Mouse (Mus musculus) embryonic facial prominence, embryonic 14.5 days (tissue): Measurements from ENCODE around the gene B3gat1. TPM values are rescaled to one million over a fixed set of nuclear protein-coding genes. Genes with fewer than 3 reads are reported as not detected.
A peak's percentile ranks its signal among the peaks of the same experiment; 100 is the strongest.

ENCODE experiments used
- ATAC-seq: fragments of 200-750 bp; cut with Nextera tagmentation; 2 replicates; pipeline ENCODE4 v1.8.0; 2017; ENCODE audit warnings: low read depth, moderate number of reproducible peaks, moderate TSS enrichment
- DNase-seq: peaks from one replicate; pipeline ENCODE4 v3.0.0-alpha.2; 2015; ENCODE audit warnings: low spot score
- H3K27ac ChIP-seq: fragments of 300-500 bp; sonication (generic); replicated peaks from 2 replicates; pipeline ENCODE4 v1.5.1; 2014; ENCODE audit warnings: low read depth, mild to moderate bottlenecking, low read length, moderate library complexity
- H3K27me3 ChIP-seq: fragments of 300-500 bp; sonication (generic); replicated peaks from 2 replicates; pipeline ENCODE4 v1.6.1; 2014; ENCODE audit warnings: low read length; ENCODE audit not compliant: control insufficient read depth, insufficient read depth
- H3K36me3 ChIP-seq: fragments of 300-500 bp; sonication (generic); 2 replicates; pipeline ENCODE4 v1.6.1; 2014; ENCODE audit warnings: low read length, mixed read lengths; ENCODE audit not compliant: control insufficient read depth, insufficient read depth
- H3K4me1 ChIP-seq: fragments of 300-500 bp; sonication (generic); 2 replicates; pipeline ENCODE4 v1.6.1; 2014; ENCODE audit warnings: antibody characterized with exemption, low read length; ENCODE audit not compliant: control insufficient read depth, insufficient read depth
- H3K4me2 ChIP-seq: fragments of 300-500 bp; sonication (generic); 2 replicates; pipeline ENCODE4 v1.6.1; 2014; ENCODE audit warnings: low read depth, mild to moderate bottlenecking, low read length, moderate library complexity, mixed read lengths
- H3K4me3 ChIP-seq: fragments of 300-500 bp; sonication (generic); 2 replicates; pipeline ENCODE4 v1.5.1; 2014; ENCODE audit warnings: low read depth, mild to moderate bottlenecking, low read length
- H3K9ac ChIP-seq: fragments of 300-500 bp; sonication (generic); 2 replicates; pipeline ENCODE4 v1.6.1; 2014; ENCODE audit warnings: low read depth, mild to moderate bottlenecking, low read length, moderate library complexity, mixed read lengths
- H3K9me3 ChIP-seq: fragments of 300-500 bp; sonication (generic); 2 replicates; pipeline ENCODE4 v1.6.1; 2016; ENCODE audit warnings: low read length; ENCODE audit not compliant: control insufficient read depth
- WGBS: fragments of 180-500 bp; shearing (Covaris S2); extraction: QIAGEN DNeasy Blood & Tissue Kit; methylation state at CpG from one replicate; pipeline ENCODE4 v1.1.7; 2014; 5-methylcytosine and 5-hydroxymethylcytosine counted together
- polyA plus RNA-seq: library from polyadenylated mRNA; unstranded; fragments of >200 nt; fragmentation: Nextera tagmentation; extraction: Ambion mirVana; gene quantifications from 2 replicates; pipeline ENCODE4 v1.2.1, GENCODE M21; 2014

Gene B3gat1
- polyA plus RNA-seq, 1 experiment from 2014 or later = 1.4 TPM

DNA sequence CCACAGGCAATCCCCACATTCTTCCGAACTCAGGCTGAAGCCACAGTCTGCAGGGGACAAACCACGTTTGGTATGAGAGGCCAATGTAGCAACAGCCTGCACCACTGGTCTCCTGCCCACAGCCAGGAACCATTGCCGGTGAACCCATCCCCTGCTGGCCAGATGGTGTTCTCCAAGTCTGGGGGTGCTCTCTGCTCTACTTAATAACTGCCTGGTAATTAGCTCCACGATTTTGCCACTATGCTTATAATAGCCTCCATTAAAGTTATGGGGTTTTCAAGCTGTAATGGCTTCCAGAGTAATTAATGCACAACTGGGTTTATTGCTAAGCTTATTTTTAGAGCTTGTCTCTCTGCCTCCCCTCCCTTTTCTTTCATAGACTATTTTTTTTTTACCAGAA is 15.4 kb downstream of the B3gat1 start:
- Histone ChIP-seq H3K36me3 (no peaks in the 10 kb centered on the region), H3K27ac (no peak overlapping the region), H3K4me3 (no peak overlapping the region), H3K4me2 (no peak overlapping the region), H3K4me1 (no peaks in the 10 kb centered on the region), H3K27me3 (no peaks in the 10 kb centered on the region), H3K9me3 (no peaks in the 10 kb centered on the region), H3K9ac (no peak overlapping the region)
- 67% methylated on average over 4 of the region's 4 CpGs for WGBS
- DNase-seq = no peak
- no peak for ATAC-seq

- Histone ChIP-seq H3K4me3 (no peak overlapping the region), H3K27ac (no peak overlapping the region), H3K9me3 (no peaks in the 10 kb centered on the region), H3K4me1 (no peaks in the 10 kb centered on the region), H3K4me2 (no peak overlapping the region), H3K9ac (no peak overlapping the region), H3K27me3 (no peaks in the 10 kb centered on the region), H3K36me3 (no peaks in the 10 kb centered on the region)
- ATAC-seq (0 out of 2 replicates have a peak, but pooled peaks have one; percentile 33), DNase-seq (peak; percentile 42)
- 31% methylated on average over 9 of the region's 9 CpGs for WGBS
Measured at GRCm38 (mm10) chr9:26760081-26760480, 26.6 kb downstream of the B3gat1 start.

DNA sequence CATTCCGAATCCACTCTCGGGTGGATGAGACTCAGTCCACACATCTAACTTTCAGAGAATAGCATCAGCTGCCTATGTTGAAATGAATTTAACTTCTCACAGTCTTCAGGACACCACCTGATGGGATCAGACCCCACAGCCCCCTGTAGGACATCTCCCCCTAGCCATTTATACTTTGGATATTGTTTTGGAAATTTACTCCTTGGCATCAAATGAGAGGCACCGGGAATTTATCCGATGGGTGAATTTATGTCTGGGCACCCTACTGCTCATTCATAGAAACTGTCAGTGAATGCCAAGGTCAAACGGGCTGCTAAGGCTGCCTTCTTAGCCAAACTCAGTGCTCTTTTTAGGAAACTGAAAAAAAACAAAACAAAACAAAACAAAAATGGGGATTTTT is 27.0 kb downstream of the B3gat1 start:
- H3K9ac ChIP-seq = no peak overlapping the region
- H3K27ac ChIP-seq = no peak overlapping the region
- DNase-seq (no peak), ATAC-seq (no peak)
- H3K27me3 ChIP-seq = no peaks in the 10 kb centered on the region
- H3K4me1 ChIP-seq = no peaks in the 10 kb centered on the region
- H3K36me3 ChIP-seq = no peaks in the 10 kb centered on the region
- 80% methylated on average over 5 of the region's 5 CpGs for WGBS
- no peak overlapping the region for H3K4me2 ChIP-seq
- H3K9me3 ChIP-seq = no peaks in the 10 kb centered on the region
- H3K4me3 ChIP-seq = no peak overlapping the region

- Histone ChIP-seq H3K4me1 (no peaks in the 10 kb centered on the region), H3K9ac (no peak overlapping the region), H3K27me3 (no peaks in the 10 kb centered on the region), H3K9me3 (no peaks in the 10 kb centered on the region), H3K4me3 (no peak overlapping the region), H3K27ac (no peak overlapping the region), H3K4me2 (no peak overlapping the region), H3K36me3 (no peaks in the 10 kb centered on the region)
- ATAC-seq (no peak), DNase-seq (no peak)
- WGBS = 91% methylated on average over 6 of the region's 6 CpGs
Measured at GRCm38 (mm10) chr9:26762477-26762876, 28.9 kb downstream of the B3gat1 start.

- no peaks in the 10 kb centered on the region for H3K4me1 ChIP-seq
- no peak for ATAC-seq
- no peak overlapping the region for H3K27ac ChIP-seq
- WGBS = 74% methylated on average over 3 of the region's 3 CpGs
- DNase-seq = no peak
- no peaks in the 10 kb centered on the region for H3K36me3 ChIP-seq
- no peak overlapping the region for H3K9ac ChIP-seq
- H3K4me3 ChIP-seq = no peak overlapping the region
- no peak overlapping the region for H3K4me2 ChIP-seq
- no peaks in the 10 kb centered on the region for H3K9me3 ChIP-seq
- H3K27me3 ChIP-seq = no peaks in the 10 kb centered on the region
Measured at GRCm38 (mm10) chr9:26768181-26768580, 34.7 kb downstream of the B3gat1 start.

DNA sequence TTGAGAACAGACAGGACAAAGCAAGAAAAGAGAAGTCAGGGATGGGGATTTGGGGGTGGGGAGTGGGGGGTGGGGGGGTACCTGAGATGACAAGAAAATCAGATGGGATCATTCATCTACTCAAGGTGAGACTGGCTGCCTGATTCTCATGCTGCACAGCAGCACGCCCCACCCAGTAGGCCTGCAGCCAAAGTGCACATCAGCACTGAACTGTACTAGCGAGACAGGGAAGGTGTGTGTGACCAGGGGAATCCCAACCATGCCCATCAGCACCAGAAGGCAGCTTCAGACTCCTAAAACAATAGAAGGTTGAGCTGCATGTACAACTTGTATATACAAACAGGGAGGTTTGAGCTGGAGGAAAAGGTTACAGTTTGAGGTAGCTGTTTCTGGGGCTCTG is 42.2 kb downstream of the B3gat1 start:
- Histone ChIP-seq H3K36me3 (no peaks in the 10 kb centered on the region), H3K9me3 (no peaks in the 10 kb centered on the region), H3K4me1 (no peaks in the 10 kb centered on the region), H3K9ac (no peak overlapping the region), H3K4me3 (no peak overlapping the region), H3K27me3 (no peaks in the 10 kb centered on the region), H3K27ac (no peak overlapping the region), H3K4me2 (no peak overlapping the region)
- ATAC-seq (no peak), DNase-seq (no peak)
- 84% methylated on average over 2 of the region's 2 CpGs for WGBS

DNA sequence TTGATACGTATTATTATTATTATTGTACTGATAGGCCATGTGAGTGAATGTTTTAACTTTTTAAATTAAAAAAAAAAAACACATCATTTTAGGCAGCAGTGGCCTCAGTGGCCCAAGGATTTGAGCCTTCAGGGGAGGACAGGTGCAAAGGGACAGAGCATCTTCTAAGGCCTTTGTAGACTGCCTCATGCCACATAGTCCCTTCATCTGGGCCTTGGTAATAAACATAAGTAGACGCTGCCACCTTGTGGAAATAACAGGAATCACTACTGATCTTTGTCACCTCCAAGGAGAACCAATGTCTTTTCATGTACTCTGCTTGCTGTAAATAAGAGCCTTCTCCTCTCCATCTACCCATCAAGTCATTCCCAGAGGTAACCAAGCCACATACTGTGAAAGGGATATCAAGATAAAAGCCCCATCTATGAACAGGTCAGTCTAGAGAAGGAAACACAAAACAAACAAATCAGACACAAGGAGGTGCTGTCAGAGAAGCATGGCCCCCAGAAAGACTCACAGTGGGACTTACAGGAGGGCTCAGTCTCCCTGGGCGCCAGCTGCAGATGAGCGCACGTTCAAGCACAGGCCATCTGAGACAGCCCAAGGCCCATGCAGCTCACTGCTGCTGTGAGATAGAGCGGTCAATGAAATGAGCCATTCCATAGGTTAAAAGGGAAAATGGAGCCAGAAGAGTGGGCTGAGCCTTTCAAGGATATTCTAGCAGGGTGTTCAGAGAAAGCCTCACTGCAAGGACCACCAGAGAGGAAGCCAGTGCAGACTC is 42.8 kb downstream of the B3gat1 start:
- Histone ChIP-seq H3K9ac (no peak overlapping the region), H3K36me3 (no peaks in the 10 kb centered on the region), H3K27me3 (no peaks in the 10 kb centered on the region), H3K4me3 (no peak overlapping the region), H3K9me3 (no peaks in the 10 kb centered on the region), H3K27ac (no peak overlapping the region), H3K4me1 (no peaks in the 10 kb centered on the region), H3K4me2 (no peak overlapping the region)
- ATAC-seq (no peak), DNase-seq (peak; percentile 75)
- WGBS = 53% methylated on average over 6 of the region's 6 CpGs

GRCm38 (mm10) chr9:26778421-26778820 is 44.9 kb downstream of the B3gat1 start:
- WGBS = 81% methylated on average over 7 of the region's 7 CpGs
- ATAC-seq = no peak
- Histone ChIP-seq H3K4me3 (no peak overlapping the region), H3K36me3 (no peaks in the 10 kb centered on the region), H3K27me3 (no peaks in the 10 kb centered on the region), H3K9me3 (no peaks in the 10 kb centered on the region), H3K4me1 (no peaks in the 10 kb centered on the region), H3K4me2 (no peak overlapping the region), H3K27ac (no peak overlapping the region), H3K9ac (no peak overlapping the region)
- no peak for DNase-seq

GRCm38 (mm10) chr9:26783414-26783975 is 50.0 kb downstream of the B3gat1 start:
- H3K9ac ChIP-seq = no peak overlapping the region
- H3K4me3 ChIP-seq = no peak overlapping the region
- 60% methylated on average over 7 of the region's 7 CpGs for WGBS
- H3K9me3 ChIP-seq = no peaks in the 10 kb centered on the region
- H3K4me1 ChIP-seq = no peaks in the 10 kb centered on the region
- ATAC-seq = 0 out of 2 replicates have a peak, but pooled peaks have one; percentile 22
- H3K4me2 ChIP-seq = no peak overlapping the region
- no peak for DNase-seq
- H3K36me3 ChIP-seq = no peaks in the 10 kb centered on the region
- no peak overlapping the region for H3K27ac ChIP-seq
- H3K27me3 ChIP-seq = no peaks in the 10 kb centered on the region
